Mouse (Mus musculus): Measurements from ENCODE around the gene Fam19a4.

DNA sequence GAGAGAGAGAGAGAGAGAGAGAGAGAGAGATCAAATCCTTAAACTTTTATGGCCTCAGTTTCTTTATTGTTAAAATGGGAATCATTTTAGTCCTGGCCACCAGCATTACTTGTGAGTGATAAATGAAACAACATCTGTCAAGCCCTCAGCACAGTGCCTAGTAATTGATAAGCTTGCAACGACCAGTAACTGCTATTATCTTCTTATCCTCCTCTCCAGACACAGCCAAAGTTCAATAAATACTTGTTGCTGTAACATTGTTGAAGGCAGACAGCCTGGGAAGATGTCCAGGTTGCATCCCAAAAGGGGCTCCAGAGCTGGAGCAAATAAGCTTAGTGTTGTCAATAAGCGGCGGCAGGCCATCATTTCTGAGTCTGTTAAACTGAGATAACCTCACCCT is 257.2 kb downstream of the Fam19a4 start:
- TF ChIP-seq POLR2A (IDR thresholded peaks at IDR 0.05; ENCODE audit: insufficient read depth, low read depth, low read length) (no peak), CTCF (IDR thresholded peaks at IDR 0.05) (no peak), EP300 (IDR thresholded peaks at IDR 0.05; ENCODE audit: insufficient read depth, low read depth, low read length) (no peak)
